Mouse (Mus musculus): ENCODE measurements around the gene Coro2b. TPM values are rescaled to one million over a fixed set of nuclear protein-coding genes. Genes with fewer than 3 reads are reported as not detected.

The Coro2b gene
- polyA plus RNA-seq, 1 experiment from 2014 or later, result 1.9 TPM

GRCm38 (mm10) chr9:62534691-62535090 is 2.2 kb downstream of the Coro2b start:
- no peak for ATAC-seq (ENCODE audit: low read depth)
- WGBS (ENCODE audit: insufficient replicate concordance), result 69% methylated on average over 7 of the region's 7 CpGs
- Histone ChIP-seq H3K9ac (ENCODE audit: low read depth, low read length) (no peak overlapping the region), H3K4me1 (ENCODE audit: control insufficient read depth, low read depth, low read length) (peaks cover 3% of the 10 kb centered on the region; the same call in 1 of the 2 replicates), H3K36me3 (ENCODE audit: control insufficient read depth, insufficient read depth) (no peaks in the 10 kb centered on the region), H3K4me3 (ENCODE audit: low read depth, low read length) (no peak overlapping the region), H3K27ac (ENCODE audit: low read length) (no peak overlapping the region), H3K9me3 (replicated peaks; ENCODE audit: control insufficient read depth, low read length) (no peaks in the 10 kb centered on the region), H3K27me3 (ENCODE audit: control insufficient read depth, insufficient read depth, low read depth, low read length) (peaks cover 27% of the 10 kb centered on the region), H3K4me2 (ENCODE audit: low read depth, low read length) (no peak overlapping the region)

- H3K27me3 ChIP-seq (ENCODE audit: control insufficient read depth, insufficient read depth, low read depth, low read length), result peaks cover 27% of the 10 kb centered on the region
- no peak overlapping the region for H3K9ac ChIP-seq (ENCODE audit: low read depth, low read length)
- ATAC-seq (ENCODE audit: low read depth), result no peak
- H3K4me2 ChIP-seq (ENCODE audit: low read depth, low read length), result no peak overlapping the region
- no peak overlapping the region for H3K27ac ChIP-seq (ENCODE audit: low read length)
- H3K4me3 ChIP-seq (ENCODE audit: low read depth, low read length), result no peak overlapping the region
- WGBS (ENCODE audit: insufficient replicate concordance), result 67% methylated on average over 2 of the region's 2 CpGs
- H3K36me3 ChIP-seq (ENCODE audit: control insufficient read depth, insufficient read depth), result no peaks in the 10 kb centered on the region
- peaks cover 3% of the 10 kb centered on the region; the same call in 1 of the 2 replicates for H3K4me1 ChIP-seq (ENCODE audit: control insufficient read depth, low read depth, low read length)
- no peaks in the 10 kb centered on the region for H3K9me3 ChIP-seq (replicated peaks; ENCODE audit: control insufficient read depth, low read length)
Measured at GRCm38 (mm10) chr9:62534158-62534557, 2.7 kb downstream of the Coro2b start.

- peaks cover 3% of the 10 kb centered on the region; the same call in 1 of the 2 replicates for H3K4me1 ChIP-seq (ENCODE audit: control insufficient read depth, low read depth, low read length)
- H3K27ac ChIP-seq (ENCODE audit: low read length), result no peak overlapping the region
- H3K4me3 ChIP-seq (ENCODE audit: low read depth, low read length), result no peak overlapping the region
- H3K4me2 ChIP-seq (ENCODE audit: low read depth, low read length), result no peak overlapping the region
- 67% methylated on average over 11 of the region's 11 CpGs for WGBS (ENCODE audit: insufficient replicate concordance)
- H3K9me3 ChIP-seq (replicated peaks; ENCODE audit: control insufficient read depth, low read length), result no peaks in the 10 kb centered on the region
- no peak overlapping the region for H3K9ac ChIP-seq (ENCODE audit: low read depth, low read length)
- H3K36me3 ChIP-seq (ENCODE audit: control insufficient read depth, insufficient read depth), result no peaks in the 10 kb centered on the region
- ATAC-seq (ENCODE audit: low read depth), result no peak
- peaks cover 26% of the 10 kb centered on the region for H3K27me3 ChIP-seq (ENCODE audit: control insufficient read depth, insufficient read depth, low read depth, low read length)
Measured at GRCm38 (mm10) chr9:62532876-62533275, 4.0 kb downstream of the Coro2b start.

GRCm38 (mm10) chr9:62531459-62532275 is 5.2 kb downstream of the Coro2b start:
- 29% methylated on average over 12 of the region's 12 CpGs for WGBS (ENCODE audit: insufficient replicate concordance)
- no peak for ATAC-seq (ENCODE audit: low read depth)
- H3K4me1 ChIP-seq (ENCODE audit: control insufficient read depth, low read depth, low read length), result peaks cover 3% of the 10 kb centered on the region; the same call in 1 of the 2 replicates
- no peaks in the 10 kb centered on the region for H3K9me3 ChIP-seq (replicated peaks; ENCODE audit: control insufficient read depth, low read length)
- H3K27me3 ChIP-seq (ENCODE audit: control insufficient read depth, insufficient read depth, low read depth, low read length), result peaks cover 14% of the 10 kb centered on the region
- H3K9ac ChIP-seq (ENCODE audit: low read depth, low read length), result no peak overlapping the region
- H3K27ac ChIP-seq (ENCODE audit: low read length), result peak overlapping the region; percentile 9; the same call in 1 of the 2 replicates
- no peak overlapping the region for H3K4me3 ChIP-seq (ENCODE audit: low read depth, low read length)
- no peaks in the 10 kb centered on the region for H3K36me3 ChIP-seq (ENCODE audit: control insufficient read depth, insufficient read depth)
- no peak overlapping the region for H3K4me2 ChIP-seq (ENCODE audit: low read depth, low read length)

DNA sequence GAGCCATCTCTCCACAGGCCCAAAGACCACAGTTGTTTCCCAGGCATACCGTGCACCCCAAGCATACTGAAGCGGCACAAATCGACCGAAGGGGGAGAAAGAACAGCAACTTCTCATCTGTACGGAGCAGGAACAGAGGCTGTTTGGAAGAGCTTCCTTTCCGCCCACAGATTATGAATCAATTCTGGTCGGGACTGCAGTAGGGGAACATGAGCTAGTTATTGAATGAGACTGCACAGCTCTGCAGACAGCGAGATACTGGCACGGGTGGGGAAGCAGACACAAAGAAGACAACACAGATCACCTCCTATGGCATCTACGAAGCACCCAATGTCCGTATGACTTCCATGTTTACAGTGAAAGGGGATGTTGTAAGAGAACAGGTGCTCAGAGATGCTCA is 8.3 kb downstream of the Coro2b start:
- Histone ChIP-seq H3K27ac (ENCODE audit: low read length) (no peak overlapping the region), H3K4me2 (ENCODE audit: low read depth, low read length) (no peak overlapping the region), H3K9me3 (replicated peaks; ENCODE audit: control insufficient read depth, low read length) (no peaks in the 10 kb centered on the region), H3K4me3 (ENCODE audit: low read depth, low read length) (no peak overlapping the region), H3K4me1 (ENCODE audit: control insufficient read depth, low read depth, low read length) (peaks cover 3% of the 10 kb centered on the region; the same call in 1 of the 2 replicates), H3K27me3 (ENCODE audit: control insufficient read depth, insufficient read depth, low read depth, low read length) (no peaks in the 10 kb centered on the region), H3K9ac (ENCODE audit: low read depth, low read length) (no peak overlapping the region), H3K36me3 (ENCODE audit: control insufficient read depth, insufficient read depth) (no peaks in the 10 kb centered on the region)
- WGBS (ENCODE audit: insufficient replicate concordance), result 61% methylated on average over 11 of the region's 11 CpGs
- ATAC-seq (ENCODE audit: low read depth), result no peak

DNA sequence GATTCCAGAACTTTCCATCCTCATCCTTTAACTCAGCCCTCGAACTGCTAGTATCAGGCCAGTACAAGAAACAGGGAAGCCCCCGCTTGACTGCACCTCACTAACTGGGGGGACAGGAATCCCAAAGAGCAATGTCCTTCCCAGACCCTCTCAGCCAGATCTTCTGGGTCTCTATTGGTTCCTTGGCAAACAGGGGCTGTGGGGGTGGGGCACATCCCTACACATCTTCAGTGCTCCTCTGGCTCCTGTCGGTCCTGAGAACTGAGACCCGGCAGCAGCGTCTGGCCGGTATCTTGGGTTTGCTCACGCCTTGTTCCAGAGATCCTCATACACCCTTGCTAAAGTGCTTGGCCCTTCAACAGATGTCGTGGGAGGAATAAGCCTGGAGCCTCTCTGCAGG is 10.0 kb downstream of the Coro2b start:
- 73% methylated on average over 8 of the region's 8 CpGs for WGBS (ENCODE audit: insufficient replicate concordance)
- Histone ChIP-seq H3K9ac (ENCODE audit: low read depth, low read length) (no peak overlapping the region), H3K9me3 (replicated peaks; ENCODE audit: control insufficient read depth, low read length) (no peaks in the 10 kb centered on the region), H3K36me3 (ENCODE audit: control insufficient read depth, insufficient read depth) (no peaks in the 10 kb centered on the region), H3K4me1 (ENCODE audit: control insufficient read depth, low read depth, low read length) (no peaks in the 10 kb centered on the region), H3K27ac (ENCODE audit: low read length) (no peak overlapping the region), H3K27me3 (ENCODE audit: control insufficient read depth, insufficient read depth, low read depth, low read length) (no peaks in the 10 kb centered on the region), H3K4me2 (ENCODE audit: low read depth, low read length) (no peak overlapping the region), H3K4me3 (ENCODE audit: low read depth, low read length) (no peak overlapping the region)
- ATAC-seq (ENCODE audit: low read depth), result no peak

DNA sequence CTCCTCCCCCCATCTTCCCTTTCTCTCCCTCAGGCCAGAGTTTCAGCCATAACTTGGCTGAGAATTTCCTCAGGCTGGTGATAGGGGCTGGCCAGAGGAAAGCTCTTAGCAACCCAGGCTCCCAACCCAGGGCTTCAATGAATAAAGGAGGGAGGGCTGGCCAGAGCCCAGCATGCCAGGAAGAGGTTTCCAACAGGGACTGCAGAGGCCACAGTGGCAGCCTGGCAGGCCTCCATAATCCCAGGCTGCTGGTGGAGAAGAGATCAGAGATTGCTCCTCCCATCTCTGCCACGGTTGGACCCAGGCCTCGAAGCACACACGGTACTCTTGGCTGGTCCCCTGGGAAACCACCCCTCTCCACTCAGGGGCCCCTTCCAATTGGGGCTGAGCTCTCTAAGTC is 10.4 kb downstream of the Coro2b start:
- Histone ChIP-seq H3K27ac (ENCODE audit: low read length) (no peak overlapping the region), H3K9ac (ENCODE audit: low read depth, low read length) (no peak overlapping the region)

DNA sequence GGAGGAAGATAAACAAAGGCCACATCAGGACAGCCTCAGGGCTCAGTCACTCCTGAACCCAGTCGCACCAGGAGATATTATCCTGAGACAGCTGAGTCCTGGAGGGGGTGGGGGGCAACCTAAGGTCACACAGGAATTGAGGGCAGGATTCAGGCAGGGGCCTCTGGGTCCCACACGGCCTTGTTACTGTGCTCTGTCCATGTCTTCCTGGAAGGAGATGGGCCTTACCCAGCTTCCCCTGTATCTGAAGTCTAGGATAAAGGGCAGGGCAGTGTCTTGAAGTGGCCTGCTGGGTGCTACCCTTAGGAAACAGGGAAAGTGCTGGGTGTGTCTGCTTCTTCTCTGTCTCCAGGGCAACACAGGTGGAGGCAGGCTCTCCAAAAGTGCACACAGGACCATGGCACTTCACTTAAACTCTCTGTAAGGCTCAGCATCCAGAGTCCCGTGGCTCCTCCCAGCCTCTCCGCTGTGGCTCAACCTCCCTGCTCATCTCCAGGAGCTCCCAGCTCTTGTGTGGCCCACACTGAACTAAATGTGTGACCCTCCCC is 12.0 kb downstream of the Coro2b start:
- H3K36me3 ChIP-seq (ENCODE audit: control insufficient read depth, insufficient read depth), result no peaks in the 10 kb centered on the region
- H3K4me1 ChIP-seq (ENCODE audit: control insufficient read depth, low read depth, low read length), result no peaks in the 10 kb centered on the region
- H3K27ac ChIP-seq (ENCODE audit: low read length), result no peak overlapping the region
- no peaks in the 10 kb centered on the region for H3K27me3 ChIP-seq (ENCODE audit: control insufficient read depth, insufficient read depth, low read depth, low read length)
- no peak overlapping the region for H3K4me3 ChIP-seq (ENCODE audit: low read depth, low read length)
- H3K4me2 ChIP-seq (ENCODE audit: low read depth, low read length), result no peak overlapping the region
- WGBS (ENCODE audit: insufficient replicate concordance), result 53% methylated on average over 4 of the region's 4 CpGs
- no peak overlapping the region for H3K9ac ChIP-seq (ENCODE audit: low read depth, low read length)
- no peak for ATAC-seq (ENCODE audit: low read depth)
- no peaks in the 10 kb centered on the region for H3K9me3 ChIP-seq (replicated peaks; ENCODE audit: control insufficient read depth, low read length)

More for the DNA sequence above, 10.4 kb downstream of the Coro2b start:
- H3K36me3 ChIP-seq (ENCODE audit: control insufficient read depth, insufficient read depth), result no peaks in the 10 kb centered on the region
- no peaks in the 10 kb centered on the region for H3K9me3 ChIP-seq (replicated peaks; ENCODE audit: control insufficient read depth, low read length)
- H3K27me3 ChIP-seq (ENCODE audit: control insufficient read depth, insufficient read depth, low read depth, low read length), result no peaks in the 10 kb centered on the region
- no peak overlapping the region for H3K4me2 ChIP-seq (ENCODE audit: low read depth, low read length)
- no peak overlapping the region for H3K4me3 ChIP-seq (ENCODE audit: low read depth, low read length)
- H3K4me1 ChIP-seq (ENCODE audit: control insufficient read depth, low read depth, low read length), result no peaks in the 10 kb centered on the region
- WGBS (ENCODE audit: insufficient replicate concordance), result 44% methylated on average over 3 of the region's 3 CpGs
- no peak for ATAC-seq (ENCODE audit: low read depth)

DNA sequence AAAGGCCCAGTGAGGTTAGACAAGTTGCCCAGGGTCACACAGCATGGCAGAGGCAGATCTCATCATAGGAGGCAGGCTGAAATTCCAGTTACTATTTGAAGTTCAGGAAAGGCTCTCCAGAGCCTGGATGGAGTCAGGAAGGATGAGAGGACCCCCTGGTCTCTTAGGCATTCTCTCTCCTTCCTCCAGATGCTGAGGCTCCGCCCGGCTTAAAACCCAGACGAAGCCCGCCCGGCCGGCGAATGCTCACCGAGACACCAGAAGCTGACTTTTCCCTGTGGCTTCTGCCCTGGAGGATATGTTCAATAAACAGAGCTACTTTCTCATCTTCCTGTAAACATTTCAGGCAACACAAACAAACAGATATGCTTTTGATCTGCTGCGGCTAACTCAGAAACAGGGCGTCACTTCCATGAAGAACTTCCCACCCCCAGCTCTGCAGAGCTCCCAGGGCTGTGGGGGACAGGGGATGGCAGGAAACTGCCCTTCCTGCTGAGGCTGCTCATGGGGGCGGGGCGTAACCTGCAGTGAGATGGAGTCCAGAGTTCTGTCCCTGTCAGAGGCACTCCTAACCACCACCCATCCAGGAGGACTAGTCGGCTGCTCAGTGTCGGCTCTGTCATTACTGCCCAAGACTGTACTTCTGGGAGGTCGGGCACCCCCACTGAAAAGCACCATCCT is 13.9 kb downstream of the Coro2b start:
- Histone ChIP-seq H3K4me2 (ENCODE audit: low read depth, low read length) (no peak overlapping the region), H3K9ac (ENCODE audit: low read depth, low read length) (no peak overlapping the region), H3K9me3 (replicated peaks; ENCODE audit: control insufficient read depth, low read length) (no peaks in the 10 kb centered on the region), H3K4me3 (ENCODE audit: low read depth, low read length) (no peak overlapping the region), H3K27me3 (ENCODE audit: control insufficient read depth, insufficient read depth, low read depth, low read length) (no peaks in the 10 kb centered on the region), H3K4me1 (ENCODE audit: control insufficient read depth, low read depth, low read length) (no peaks in the 10 kb centered on the region), H3K36me3 (ENCODE audit: control insufficient read depth, insufficient read depth) (no peaks in the 10 kb centered on the region), H3K27ac (ENCODE audit: low read length) (no peak overlapping the region)
- no peak for ATAC-seq (ENCODE audit: low read depth)
- WGBS (ENCODE audit: insufficient replicate concordance), result 19% methylated on average over 15 of the region's 15 CpGs
